Mouse (Mus musculus): ENCODE measurements around the gene Mst1r. TPM values are rescaled to one million over a fixed set of nuclear protein-coding genes. Genes with fewer than 3 reads are reported as not detected.

The Mst1r gene
- polyA plus RNA-seq, 1 experiment, result 0.16 TPM

- no peaks in the 10 kb centered on the region for H3K27me3 ChIP-seq (ENCODE audit: control insufficient read depth, insufficient read depth, low read length, poor library complexity, severe bottlenecking)
- H3K4me3 ChIP-seq (ENCODE audit: low read depth, low read length), result no peak within 1 kb of the TSS
- no peaks in the 10 kb centered on the region for H3K36me3 ChIP-seq (ENCODE audit: control insufficient read depth, insufficient read depth, low read length, poor library complexity, severe bottlenecking)
- no peaks in the 10 kb centered on the region for H3K4me1 ChIP-seq (ENCODE audit: control insufficient read depth, insufficient read depth, low read length)
- TF ChIP-seq POLR2A (IDR thresholded peaks at IDR 0.05; ENCODE audit: insufficient read depth, low read length), result no peak
- TF ChIP-seq CTCF (IDR thresholded peaks at IDR 0.05; ENCODE audit: low read depth, low read length), result no peak
- TF ChIP-seq EP300 (IDR thresholded peaks at IDR 0.05; ENCODE audit: insufficient read depth, low read depth, low read length), result no peak
- H3K27ac ChIP-seq (ENCODE audit: insufficient read depth, low read length), result no peak within 1 kb of the TSS
- H3K9me3 ChIP-seq (replicated peaks; ENCODE audit: control insufficient read depth, insufficient read depth, low read length, poor library complexity, severe bottlenecking), result no peaks in the 10 kb centered on the region
- H3K9ac ChIP-seq (ENCODE audit: low read depth, poor library complexity, severe bottlenecking), result no peak within 1 kb of the TSS
These were observed 21.5 kb downstream of the Mst1r start, which contains the start of gene Actl11 for GRCm38 (mm10) chr9:107928169-107928568. TSS of gene Actl11 (plus strand) at chr9:107928469.

GRCm38 (mm10) chr9:107932221-107932620 is 25.5 kb downstream of the Mst1r start:
- Histone ChIP-seq H3K4me3 (ENCODE audit: low read depth, low read length) (no peak overlapping the region), H3K36me3 (ENCODE audit: control insufficient read depth, insufficient read depth, low read length, poor library complexity, severe bottlenecking) (no peaks in the 10 kb centered on the region), H3K27ac (ENCODE audit: insufficient read depth, low read length) (no peak overlapping the region), H3K9ac (ENCODE audit: low read depth, poor library complexity, severe bottlenecking) (no peak overlapping the region), H3K27me3 (ENCODE audit: control insufficient read depth, insufficient read depth, low read length, poor library complexity, severe bottlenecking) (no peaks in the 10 kb centered on the region), H3K9me3 (replicated peaks; ENCODE audit: control insufficient read depth, insufficient read depth, low read length, poor library complexity, severe bottlenecking) (no peaks in the 10 kb centered on the region), H3K4me1 (ENCODE audit: control insufficient read depth, insufficient read depth, low read length) (no peaks in the 10 kb centered on the region)
- no peak for TF ChIP-seq POLR2A (IDR thresholded peaks at IDR 0.05; ENCODE audit: insufficient read depth, low read length)
- no peak for TF ChIP-seq CTCF (IDR thresholded peaks at IDR 0.05; ENCODE audit: low read depth, low read length)
- no peak for TF ChIP-seq EP300 (IDR thresholded peaks at IDR 0.05; ENCODE audit: insufficient read depth, low read depth, low read length)

DNA sequence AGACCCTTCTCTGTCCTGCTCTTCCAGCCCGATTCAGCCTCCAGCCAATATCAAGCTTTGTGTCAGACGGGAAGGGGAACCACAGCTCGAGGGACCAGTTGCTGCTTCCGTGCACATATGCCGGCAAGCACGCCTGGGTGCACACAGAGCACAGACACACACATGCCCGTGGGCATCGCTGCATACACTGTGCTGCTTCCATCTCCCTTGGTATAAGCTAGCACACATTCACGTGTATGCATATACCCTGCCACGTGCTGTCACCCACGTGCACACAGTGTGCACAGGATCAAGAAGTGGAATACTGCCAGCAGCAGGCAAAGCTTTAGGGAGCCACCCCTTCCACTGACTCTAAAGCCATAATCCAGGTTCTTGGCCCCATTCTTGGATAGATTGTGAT is 27.5 kb downstream of the Mst1r start:
- Histone ChIP-seq H3K36me3 (ENCODE audit: control insufficient read depth, insufficient read depth, low read length, poor library complexity, severe bottlenecking) (no peaks in the 10 kb centered on the region), H3K9me3 (replicated peaks; ENCODE audit: control insufficient read depth, insufficient read depth, low read length, poor library complexity, severe bottlenecking) (no peaks in the 10 kb centered on the region), H3K4me3 (ENCODE audit: low read depth, low read length) (no peak overlapping the region), H3K4me1 (ENCODE audit: control insufficient read depth, insufficient read depth, low read length) (no peaks in the 10 kb centered on the region), H3K9ac (ENCODE audit: low read depth, poor library complexity, severe bottlenecking) (no peak overlapping the region), H3K27ac (ENCODE audit: insufficient read depth, low read length) (no peak overlapping the region), H3K27me3 (ENCODE audit: control insufficient read depth, insufficient read depth, low read length, poor library complexity, severe bottlenecking) (no peaks in the 10 kb centered on the region)
- no peak for TF ChIP-seq POLR2A (IDR thresholded peaks at IDR 0.05; ENCODE audit: insufficient read depth, low read length)
- TF ChIP-seq CTCF (IDR thresholded peaks at IDR 0.05; ENCODE audit: low read depth, low read length), result no peak

GRCm38 (mm10) chr9:107935374-107935773 is 28.7 kb downstream of the Mst1r start, which contains the start of gene Camkv:
TSS of gene Camkv (plus strand) at chr9:107935674.
- peak within 1 kb of the TSS; percentile 69 for H3K4me3 ChIP-seq (ENCODE audit: low read depth, low read length)
- no peak within 1 kb of the TSS for H3K27ac ChIP-seq (ENCODE audit: insufficient read depth, low read length)
- no peaks in the 10 kb centered on the region for H3K36me3 ChIP-seq (ENCODE audit: control insufficient read depth, insufficient read depth, low read length, poor library complexity, severe bottlenecking)
- H3K27me3 ChIP-seq (ENCODE audit: control insufficient read depth, insufficient read depth, low read length, poor library complexity, severe bottlenecking), result no peaks in the 10 kb centered on the region
- no peaks in the 10 kb centered on the region for H3K4me1 ChIP-seq (ENCODE audit: control insufficient read depth, insufficient read depth, low read length)
- no peaks in the 10 kb centered on the region for H3K9me3 ChIP-seq (replicated peaks; ENCODE audit: control insufficient read depth, insufficient read depth, low read length, poor library complexity, severe bottlenecking)
- peak within 1 kb of the TSS; percentile 56 for H3K9ac ChIP-seq (ENCODE audit: low read depth, poor library complexity, severe bottlenecking)
- TF ChIP-seq EP300 (IDR thresholded peaks at IDR 0.05; ENCODE audit: insufficient read depth, low read depth, low read length) (no peak), POLR2A (IDR thresholded peaks at IDR 0.05; ENCODE audit: insufficient read depth, low read length) (no peak), CTCF (IDR thresholded peaks at IDR 0.05; ENCODE audit: low read depth, low read length) (no peak)

GRCm38 (mm10) chr9:107935790-107936214 is 29.1 kb downstream of the Mst1r start:
- H3K4me1 ChIP-seq (ENCODE audit: control insufficient read depth, insufficient read depth, low read length), result no peaks in the 10 kb centered on the region
- TF ChIP-seq CTCF (IDR thresholded peaks at IDR 0.05; ENCODE audit: low read depth, low read length) (no peak), EP300 (IDR thresholded peaks at IDR 0.05; ENCODE audit: insufficient read depth, low read depth, low read length) (no peak), POLR2A (IDR thresholded peaks at IDR 0.05; ENCODE audit: insufficient read depth, low read length) (no peak)
- H3K27me3 ChIP-seq (ENCODE audit: control insufficient read depth, insufficient read depth, low read length, poor library complexity, severe bottlenecking), result no peaks in the 10 kb centered on the region
- H3K4me3 ChIP-seq (ENCODE audit: low read depth, low read length), result peak overlapping the region; percentile 69
- no peak overlapping the region for H3K27ac ChIP-seq (ENCODE audit: insufficient read depth, low read length)
- H3K9me3 ChIP-seq (replicated peaks; ENCODE audit: control insufficient read depth, insufficient read depth, low read length, poor library complexity, severe bottlenecking), result no peaks in the 10 kb centered on the region
- H3K36me3 ChIP-seq (ENCODE audit: control insufficient read depth, insufficient read depth, low read length, poor library complexity, severe bottlenecking), result no peaks in the 10 kb centered on the region
- peak overlapping the region; percentile 56 for H3K9ac ChIP-seq (ENCODE audit: low read depth, poor library complexity, severe bottlenecking)

- Histone ChIP-seq H3K9me3 (replicated peaks; ENCODE audit: control insufficient read depth, insufficient read depth, low read length, poor library complexity, severe bottlenecking) (no peaks in the 10 kb centered on the region), H3K4me1 (ENCODE audit: control insufficient read depth, insufficient read depth, low read length) (no peaks in the 10 kb centered on the region), H3K27ac (ENCODE audit: insufficient read depth, low read length) (no peak overlapping the region), H3K27me3 (ENCODE audit: control insufficient read depth, insufficient read depth, low read length, poor library complexity, severe bottlenecking) (no peaks in the 10 kb centered on the region), H3K9ac (ENCODE audit: low read depth, poor library complexity, severe bottlenecking) (peak overlapping the region; percentile 56), H3K4me3 (ENCODE audit: low read depth, low read length) (peak overlapping the region; percentile 69), H3K36me3 (ENCODE audit: control insufficient read depth, insufficient read depth, low read length, poor library complexity, severe bottlenecking) (no peaks in the 10 kb centered on the region)
- no peak for TF ChIP-seq CTCF (IDR thresholded peaks at IDR 0.05; ENCODE audit: low read depth, low read length)
- TF ChIP-seq POLR2A (IDR thresholded peaks at IDR 0.05; ENCODE audit: insufficient read depth, low read length), result no peak
- 0 out of 2 replicates have a peak, but pooled peaks have one; percentile 23 for TF ChIP-seq EP300 (IDR thresholded peaks at IDR 0.05; ENCODE audit: insufficient read depth, low read depth, low read length)
These were observed 29.6 kb downstream of the Mst1r start for GRCm38 (mm10) chr9:107936215-107936822.

Measured in ES-Bruce4 (cell line).